Mouse (Mus musculus) right cerebral cortex, postnatal 25 days (tissue): ENCODE measurements at regions not wholly inside any gene's neighbourhood (a gene's known extent, or its start where the extent isn't known, plus 50 kb on each side); places are given as distances from the start of the nearest gene placed in this dataset.

ENCODE experiments used
- DNase-seq: peaks from one replicate; pipeline ENCODE4 v3.0.0; 2022

- no peak for DNase-seq
Observed at GRCm38 (mm10) chr16:39285028-39285744, 392.7 kb downstream of the Igsf11 start.

DNA sequence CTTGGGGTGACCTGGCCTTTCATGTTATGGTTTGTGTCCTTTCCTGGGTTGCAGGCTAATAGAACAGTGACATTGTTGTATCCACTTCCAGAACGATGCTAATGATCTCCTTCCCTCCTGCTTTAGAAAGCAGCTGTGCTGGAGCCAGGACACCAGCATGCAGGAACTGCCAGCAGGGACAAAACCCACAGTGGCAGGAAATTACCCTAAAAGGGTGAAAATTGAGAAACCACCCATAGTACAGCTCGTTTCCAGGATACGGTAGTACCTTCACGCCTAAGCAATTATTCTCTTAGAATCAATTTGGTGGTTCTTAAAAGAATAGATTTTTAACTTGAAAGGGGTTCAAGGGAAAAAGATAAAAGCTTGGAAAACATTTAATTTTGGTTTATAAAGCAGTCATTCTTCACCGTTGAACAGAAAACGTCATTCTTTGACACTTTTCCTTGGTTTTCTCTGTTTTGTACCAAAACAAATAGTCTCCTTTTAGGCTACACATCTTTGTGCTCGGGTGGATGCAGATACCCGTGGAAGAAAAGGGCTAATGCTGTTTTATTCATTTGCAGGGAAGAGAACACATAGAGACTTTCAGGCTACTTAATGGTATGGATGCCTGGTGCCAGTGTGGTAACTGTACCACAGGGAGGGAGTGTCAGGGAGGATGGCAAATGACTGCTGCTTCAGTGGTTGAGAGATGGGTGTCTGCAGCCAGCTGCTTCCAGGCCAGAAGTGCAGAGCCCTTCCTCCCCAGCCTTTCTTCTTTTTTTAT lies 394.5 kb downstream of the Igsf11 start:
- no peak for DNase-seq

DNA sequence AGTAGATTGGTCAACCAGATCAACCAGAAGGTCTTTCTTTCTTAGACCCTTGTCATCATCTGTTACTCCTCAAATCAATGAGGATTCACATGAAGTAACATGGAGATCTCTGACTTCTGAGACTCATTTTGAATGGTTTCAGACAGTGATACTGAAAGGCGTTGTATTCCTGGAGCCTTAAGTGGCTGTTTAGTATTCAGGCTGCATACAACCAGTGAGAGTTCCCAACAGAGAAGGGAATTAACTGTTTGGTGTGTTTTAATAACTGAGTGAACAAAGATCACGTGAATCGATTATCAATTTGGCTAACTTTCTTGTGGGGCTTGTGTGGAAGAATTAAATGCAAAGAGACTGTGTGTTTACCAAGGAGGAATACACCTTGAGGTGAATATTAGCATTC lies 406.4 kb downstream of the Igsf11 start:
- no peak for DNase-seq

GRCm38 (mm10) chr16:39302902-39303361 lies 410.5 kb downstream of the Igsf11 start:
- peak; percentile 60 for DNase-seq

- DNase-seq: no peak
Observed at GRCm38 (mm10) chr16:39303371-39303770, 410.9 kb downstream of the Igsf11 start.

DNA sequence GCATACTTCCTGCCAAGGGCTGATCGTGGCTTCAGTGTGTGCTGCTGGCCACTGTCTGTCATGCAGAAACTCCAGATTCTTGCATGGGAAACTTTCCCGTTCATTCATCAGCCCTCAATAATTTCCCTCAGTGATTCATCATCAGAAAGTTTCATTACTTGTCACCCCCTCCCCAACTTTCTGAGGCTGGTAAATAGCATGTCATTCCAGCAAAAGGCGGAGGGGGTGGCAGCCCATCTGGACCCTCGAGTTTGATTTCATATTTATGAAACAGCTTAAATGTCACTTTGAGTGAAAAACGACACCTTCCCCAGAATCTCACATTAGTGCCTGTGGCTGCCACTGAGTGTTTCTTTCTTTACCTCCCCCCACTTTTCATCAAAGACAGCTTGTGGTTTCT lies 415.5 kb downstream of the Igsf11 start:
- no peak for DNase-seq

GRCm38 (mm10) chr16:39316752-39317594 lies 424.5 kb downstream of the Igsf11 start:
- peak; percentile 74 for DNase-seq

DNA sequence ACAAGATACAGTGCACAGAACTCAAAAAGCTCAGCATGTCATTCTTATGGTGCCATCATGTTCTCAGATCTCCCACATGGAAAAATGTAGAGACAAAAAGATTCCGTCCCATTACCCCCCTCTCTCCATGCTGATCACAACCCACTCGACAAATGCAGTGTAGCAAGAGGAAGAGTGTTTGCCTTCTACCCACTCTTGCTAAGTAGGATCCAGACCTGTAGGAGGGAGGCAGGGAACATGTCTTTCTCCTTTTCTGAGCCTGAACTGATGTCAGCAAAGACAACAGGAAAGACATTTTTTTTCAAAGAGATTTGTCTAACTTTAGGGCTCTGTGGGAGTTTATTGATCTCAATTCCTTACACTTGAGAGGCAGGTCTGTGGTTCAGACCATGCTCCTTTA lies 433.2 kb downstream of the Igsf11 start:
- DNase-seq: no peak

DNA sequence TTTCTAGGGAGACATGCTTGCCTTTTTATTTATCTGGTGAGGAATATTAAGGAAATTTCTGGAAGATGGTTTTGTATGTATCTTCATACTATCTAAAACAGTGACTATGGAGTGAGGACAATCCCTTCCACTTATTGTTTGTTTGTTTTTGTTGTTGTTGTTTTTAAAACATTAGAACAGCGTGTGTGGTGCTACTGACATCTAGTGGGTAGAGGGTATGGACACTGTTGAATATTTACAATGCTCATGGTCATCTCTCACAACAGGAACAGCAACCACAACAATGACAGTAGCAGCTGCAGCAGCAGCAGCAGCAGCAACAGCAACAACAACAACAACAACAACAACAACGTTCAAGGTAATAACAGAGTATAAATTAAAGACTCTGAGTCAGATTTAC lies 471.2 kb downstream of the Igsf11 start:
- no peak for DNase-seq

GRCm38 (mm10) chr16:39368276-39368675 lies 475.8 kb downstream of the Igsf11 start:
- DNase-seq: no peak

GRCm38 (mm10) chr16:39374616-39375015 lies 482.1 kb downstream of the Igsf11 start:
- peak; percentile 48 for DNase-seq

DNA sequence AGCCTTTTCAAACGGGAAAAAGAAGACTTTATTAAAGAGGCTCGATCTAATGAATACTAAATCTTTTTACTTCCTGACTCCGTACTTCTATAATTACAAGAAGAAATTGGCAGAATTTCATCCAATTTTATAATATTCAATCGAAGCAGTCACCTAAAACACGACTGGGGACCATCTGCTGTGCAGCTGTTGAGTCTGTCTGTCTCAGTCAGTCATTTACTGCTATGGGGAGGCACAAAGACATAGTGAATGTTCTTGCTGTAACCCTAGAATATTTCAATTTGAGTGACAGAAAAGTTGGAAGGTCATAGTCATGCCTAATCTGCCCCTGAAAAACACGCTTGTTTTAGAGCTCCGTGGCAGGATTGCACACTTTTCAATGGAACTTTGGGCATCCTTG lies 487.5 kb downstream of the Igsf11 start:
- no peak for DNase-seq

GRCm38 (mm10) chr16:39389943-39390342 lies 497.5 kb downstream of the Igsf11 start:
- DNase-seq: no peak

- no peak for DNase-seq
Observed at GRCm38 (mm10) chr16:39390626-39391025, 498.2 kb downstream of the Igsf11 start.

DNA sequence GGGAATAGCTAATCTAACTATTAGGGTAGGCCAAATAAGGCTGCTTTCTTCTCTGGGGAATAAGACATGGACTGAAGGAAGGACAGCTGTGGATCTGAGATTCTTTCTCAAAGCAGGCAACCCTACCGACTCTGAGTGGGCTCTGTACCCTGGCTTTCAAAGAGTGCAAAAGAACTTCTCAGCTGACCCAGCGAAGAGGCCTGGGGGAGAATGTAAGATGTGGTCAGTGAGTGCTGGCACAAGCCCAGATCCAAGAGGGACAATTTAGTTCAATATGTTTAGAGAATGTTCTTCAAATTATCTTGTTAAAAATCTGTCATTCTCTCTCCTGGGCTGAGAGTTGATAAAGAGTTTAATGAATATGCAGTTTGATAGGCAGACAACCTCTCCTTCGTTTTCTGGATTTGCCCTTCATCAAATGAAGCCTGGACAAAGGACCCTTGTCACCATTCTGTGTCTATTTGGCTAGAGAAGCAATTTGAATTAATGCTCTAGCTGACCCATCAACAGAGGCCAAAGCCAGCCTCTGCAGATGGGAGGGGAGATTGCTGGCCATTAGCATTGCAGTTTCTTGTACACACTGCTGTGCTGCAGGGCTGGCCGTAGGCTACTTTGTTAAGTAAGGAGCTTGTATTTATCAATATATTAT lies 509.8 kb downstream of the Igsf11 start:
- DNase-seq: peak; percentile 10

DNA sequence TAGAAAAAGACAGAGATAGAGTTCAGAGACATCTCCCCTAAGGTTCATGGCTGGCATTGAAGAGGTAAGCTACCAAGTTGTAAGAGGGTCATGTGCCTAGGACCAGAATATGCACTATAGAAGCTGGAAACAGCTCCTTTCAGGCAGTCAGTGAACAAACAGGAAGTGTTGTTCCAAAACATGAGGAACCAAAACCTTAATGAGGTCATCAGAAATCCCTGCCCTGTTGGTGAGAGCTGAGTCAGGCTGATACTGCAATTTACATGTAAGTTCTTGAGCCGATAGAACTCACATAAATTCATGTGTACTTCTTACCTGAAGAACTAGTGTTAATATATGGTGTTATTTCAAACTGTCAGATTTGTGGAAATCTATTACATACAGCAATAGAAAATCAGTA lies 539.1 kb downstream of the Igsf11 start:
- no peak for DNase-seq

- no peak for DNase-seq
Observed at GRCm38 (mm10) chr16:39445740-39446139, 538.4 kb upstream of the Lsamp start.

DNA sequence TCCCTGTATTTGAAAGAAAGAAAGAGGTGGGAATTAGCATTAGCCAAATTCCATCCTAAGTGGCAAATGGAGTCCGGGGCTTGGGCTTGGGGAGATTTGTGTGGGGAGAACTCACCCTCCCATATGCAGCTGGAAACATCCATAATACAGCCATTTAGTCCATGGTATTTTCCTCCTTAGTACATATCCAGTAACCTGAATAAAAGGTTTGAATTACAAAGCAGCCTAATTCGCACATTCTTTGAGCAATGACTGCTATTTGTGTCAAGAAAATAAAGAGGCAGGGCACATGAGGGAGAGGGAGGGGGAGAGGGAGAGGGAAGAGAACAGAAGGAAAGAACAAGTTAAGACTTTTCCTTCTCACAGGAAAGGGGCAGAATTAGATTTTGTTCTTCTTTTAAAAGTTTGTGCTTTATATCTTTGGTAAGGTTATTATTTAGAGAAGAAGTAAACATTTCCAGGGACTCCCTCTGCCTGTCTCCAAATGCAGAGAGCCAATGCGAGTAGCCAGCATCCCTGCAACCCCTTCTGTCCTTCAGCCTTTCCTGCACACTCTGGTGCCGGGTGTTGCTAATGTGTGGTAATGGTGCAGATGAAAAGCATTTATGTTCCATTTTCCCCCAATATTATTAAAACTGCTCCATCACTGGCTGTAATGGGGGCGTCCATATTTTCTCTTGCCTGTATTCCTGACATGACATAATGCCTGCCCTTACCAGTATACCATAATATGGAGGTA lies 530.6 kb upstream of the Lsamp start:
- DNase-seq: no peak
